Mouse (Mus musculus) stomach, embryonic 15.5 days (tissue): ENCODE results near the gene Pacs2. TPM values are rescaled to one million over a fixed set of nuclear protein-coding genes. Genes with fewer than 3 reads are reported as not detected.
A peak's percentile ranks its signal among the peaks of the same experiment; 100 is the strongest.

Source experiments
- ATAC-seq: fragments of 200-750 bp; cut with Nextera tagmentation; 2 replicates; pipeline ENCODE4 v1.8.0; 2017; ENCODE audit warnings: low read depth, moderate number of reproducible peaks, moderate TSS enrichment; ENCODE audit not compliant: insufficient read depth, low FRiP score
- H3K27ac ChIP-seq: fragments of 300-500 bp; sonication (generic); 2 replicates; pipeline ENCODE4 v1.5.1; 2015; ENCODE audit warnings: mild to moderate bottlenecking, inconsistent platforms
- H3K27me3 ChIP-seq: fragments of 300-500 bp; sonication (generic); replicated peaks from 2 replicates; pipeline ENCODE4 v1.6.1; 2015; ENCODE audit warnings: inconsistent platforms
- H3K36me3 ChIP-seq: fragments of 300-500 bp; sonication (generic); 2 replicates; pipeline ENCODE4 v1.6.1; 2015; ENCODE audit warnings: inconsistent platforms
- H3K4me1 ChIP-seq: fragments of 300-500 bp; sonication (generic); 2 replicates; pipeline ENCODE4 v1.6.1; 2015; ENCODE audit warnings: inconsistent platforms
- H3K4me2 ChIP-seq: fragments of 300-500 bp; sonication (generic); 2 replicates; pipeline ENCODE4 v1.6.1; 2015; ENCODE audit warnings: mild to moderate bottlenecking, inconsistent platforms
- H3K4me3 ChIP-seq: fragments of 300-500 bp; sonication (generic); replicated peaks from 2 replicates; pipeline ENCODE4 v1.5.1; 2015; ENCODE audit warnings: inconsistent platforms
- H3K9ac ChIP-seq: fragments of 300-500 bp; sonication (generic); 2 replicates; pipeline ENCODE4 v1.6.1; 2015; ENCODE audit warnings: inconsistent platforms
- H3K9me3 ChIP-seq: fragments of 300-500 bp; sonication (generic); 2 replicates; pipeline ENCODE4 v1.6.1; 2016; ENCODE audit warnings: inconsistent platforms
- WGBS: fragments of 180-500 bp; shearing (Covaris S2); methylation state at CpG from one replicate; pipeline ENCODE4 v1.1.7; 2015; 5-methylcytosine and 5-hydroxymethylcytosine counted together
- polyA plus RNA-seq: library from polyadenylated mRNA; unstranded; fragments of >200 nt; fragmentation: Nextera tagmentation; extraction: Ambion mirVana; gene quantifications from 2 replicates; pipeline ENCODE4 v1.2.1, GENCODE M21; 2015

Gene Pacs2
- polyA plus RNA-seq, 1 experiment from 2014 or later, result 12.1 TPM

DNA sequence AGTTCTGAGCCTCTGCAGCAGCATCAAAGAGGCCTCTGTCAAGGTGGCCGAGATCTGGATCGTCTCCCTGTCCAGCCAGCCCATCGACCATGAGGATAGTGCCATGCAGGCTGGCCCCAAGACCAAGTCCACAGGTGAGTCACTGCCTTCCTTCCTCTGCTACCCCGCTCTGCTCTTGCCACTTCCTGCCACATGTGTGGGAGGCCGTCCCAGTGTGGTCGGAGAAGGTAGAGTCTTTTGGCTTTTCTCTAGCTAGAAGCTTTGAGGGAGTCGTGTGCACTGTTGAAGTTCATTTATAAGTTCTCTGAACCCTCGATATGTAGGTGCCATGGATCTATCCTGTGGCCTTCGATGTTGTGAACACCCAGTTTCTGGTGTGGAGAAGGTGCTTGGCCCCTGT lies 35.5 kb downstream of the Pacs2 start:
- 85% methylated on average over 9 of the region's 9 CpGs for WGBS
- Histone ChIP-seq H3K36me3 (peaks cover 44% of the 10 kb centered on the region), H3K27me3 (no peaks in the 10 kb centered on the region), H3K27ac (no peak overlapping the region), H3K4me2 (no peak overlapping the region), H3K9me3 (no peaks in the 10 kb centered on the region), H3K4me3 (no peak overlapping the region), H3K9ac (no peak overlapping the region), H3K4me1 (no peaks in the 10 kb centered on the region)
- no peak for ATAC-seq

DNA sequence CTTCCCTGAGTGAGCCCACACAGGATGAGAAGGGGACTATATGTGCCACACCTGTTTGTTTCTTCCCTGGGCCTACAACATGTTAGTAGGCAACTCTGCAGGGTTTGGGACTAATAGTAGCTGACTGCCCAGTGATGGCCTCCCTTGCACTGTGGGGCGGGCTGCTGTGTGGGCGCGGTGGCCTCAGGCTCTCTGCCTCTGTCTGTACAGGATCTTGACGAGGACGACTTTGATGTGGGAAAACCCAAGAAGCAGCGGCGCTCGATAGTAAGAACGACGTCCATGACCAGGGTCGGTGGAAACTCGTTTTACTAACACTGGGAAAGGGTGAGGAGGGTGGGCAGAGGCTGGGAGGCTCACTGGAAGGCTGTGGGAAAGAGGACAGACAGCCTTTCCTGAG lies 36.4 kb downstream of the Pacs2 start:
- Histone ChIP-seq H3K4me3 (no peak overlapping the region), H3K27me3 (no peaks in the 10 kb centered on the region), H3K27ac (no peak overlapping the region), H3K9ac (no peak overlapping the region), H3K4me2 (no peak overlapping the region), H3K36me3 (peaks cover 40% of the 10 kb centered on the region), H3K9me3 (no peaks in the 10 kb centered on the region), H3K4me1 (no peaks in the 10 kb centered on the region)
- no peak for ATAC-seq
- 81% methylated on average over 12 of the region's 12 CpGs for WGBS

DNA sequence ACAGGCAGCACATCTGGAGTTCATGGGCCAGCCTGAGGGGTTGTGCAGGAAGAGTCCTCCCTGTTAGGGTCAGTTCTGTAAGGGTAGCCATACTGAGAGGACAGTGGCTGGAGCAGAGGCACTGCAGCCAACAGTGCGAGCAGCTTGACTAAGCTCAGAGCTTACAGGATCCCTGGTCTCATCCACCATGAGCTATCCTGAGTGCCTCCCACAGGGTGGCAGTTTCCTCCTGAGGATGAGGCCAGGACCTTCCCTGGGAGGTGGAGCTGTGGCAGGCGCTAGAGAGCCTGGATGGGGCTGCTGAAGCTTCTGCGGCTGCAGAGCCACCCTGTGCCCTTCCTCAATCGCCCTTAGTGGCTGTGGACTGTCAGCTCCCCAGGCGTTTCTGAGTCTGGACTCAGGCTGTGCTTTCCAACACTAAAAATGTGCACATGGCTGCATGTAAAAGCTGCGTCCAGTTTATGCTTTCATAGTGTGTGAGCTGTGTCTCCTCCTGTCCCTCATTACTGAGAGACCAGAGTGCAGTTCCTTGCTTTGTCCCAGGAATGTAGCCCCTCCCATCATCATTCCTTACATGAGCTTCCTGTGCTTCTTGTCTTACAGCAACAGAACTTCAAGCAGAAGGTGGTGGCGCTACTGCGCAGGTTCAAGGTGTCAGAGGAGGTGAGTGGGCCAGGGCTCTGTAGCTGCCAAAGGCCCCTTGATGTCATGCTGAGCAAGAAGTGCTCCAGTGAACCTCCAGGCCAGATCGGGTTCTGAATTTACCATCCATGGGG lies 37.5 kb downstream of the Pacs2 start:
- ATAC-seq, result no peak
- Histone ChIP-seq H3K9me3 (no peaks in the 10 kb centered on the region), H3K27ac (peak overlapping the region; percentile 40; the same call in 1 of the 2 replicates), H3K4me2 (no peak overlapping the region), H3K4me1 (no peaks in the 10 kb centered on the region), H3K9ac (no peak overlapping the region), H3K27me3 (no peaks in the 10 kb centered on the region), H3K4me3 (no peak overlapping the region), H3K36me3 (peaks cover 30% of the 10 kb centered on the region; the same call in 1 of the 2 replicates)
- 40% methylated on average over 9 of the region's 9 CpGs for WGBS

DNA sequence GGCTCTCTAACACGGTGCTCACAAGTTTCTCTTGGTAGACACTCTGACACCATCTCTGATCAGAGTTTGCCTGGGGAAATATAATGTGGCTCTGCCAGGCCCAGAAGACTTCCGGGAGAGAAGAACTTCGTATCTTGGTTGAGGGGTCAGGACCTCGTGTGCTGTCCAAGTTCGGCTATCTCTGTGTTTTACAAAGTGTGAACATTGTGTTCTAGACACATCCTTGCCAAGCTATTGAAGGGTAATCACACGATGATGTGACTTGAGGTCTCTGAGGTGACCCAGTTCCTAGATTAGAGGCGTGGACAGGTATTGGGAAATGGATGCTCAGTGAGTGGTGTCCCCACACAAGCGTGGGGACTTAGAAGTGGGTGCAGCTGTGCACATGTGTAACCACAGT lies 41.8 kb downstream of the Pacs2 start:
- 88% methylated on average over 8 of the region's 8 CpGs for WGBS
- no peak overlapping the region for H3K27ac ChIP-seq

DNA sequence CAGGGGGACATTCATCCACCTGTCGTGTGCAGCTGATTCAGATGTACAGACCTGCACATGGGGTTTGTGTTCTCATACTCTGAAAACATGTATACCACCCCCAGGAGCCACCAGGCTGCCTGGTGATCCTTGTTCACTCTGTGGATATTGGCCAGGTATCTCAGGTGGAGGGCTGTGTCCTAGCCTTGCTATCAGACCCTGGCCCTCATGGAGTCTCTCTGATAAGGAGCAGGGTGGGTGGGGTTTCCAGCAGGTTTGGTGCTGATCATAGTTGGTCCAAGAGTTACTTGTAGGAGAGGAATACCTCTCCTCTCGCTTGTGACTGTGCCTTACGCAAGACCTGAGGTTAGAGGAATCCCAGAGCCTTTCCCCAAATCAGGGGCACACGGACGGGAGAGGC lies 45.9 kb downstream of the Pacs2 start:
- Histone ChIP-seq H3K9me3 (no peaks in the 10 kb centered on the region), H3K4me2 (no peak overlapping the region), H3K9ac (no peak overlapping the region), H3K4me3 (no peak overlapping the region), H3K27me3 (no peaks in the 10 kb centered on the region), H3K27ac (no peak overlapping the region), H3K36me3 (peaks cover 49% of the 10 kb centered on the region), H3K4me1 (no peaks in the 10 kb centered on the region)
- 90% methylated on average over 5 of the region's 5 CpGs for WGBS
- ATAC-seq, result peak; percentile 53; the same call in 1 of the 2 replicates

More for the DNA sequence above, 41.8 kb downstream of the Pacs2 start:
- H3K4me2 ChIP-seq, result no peak overlapping the region
- H3K4me3 ChIP-seq, result no peak overlapping the region
- ATAC-seq, result no peak
- H3K9ac ChIP-seq, result no peak overlapping the region
- no peaks in the 10 kb centered on the region for H3K9me3 ChIP-seq
- H3K4me1 ChIP-seq, result no peaks in the 10 kb centered on the region
- peaks cover 45% of the 10 kb centered on the region for H3K36me3 ChIP-seq
- H3K27me3 ChIP-seq, result no peaks in the 10 kb centered on the region

DNA sequence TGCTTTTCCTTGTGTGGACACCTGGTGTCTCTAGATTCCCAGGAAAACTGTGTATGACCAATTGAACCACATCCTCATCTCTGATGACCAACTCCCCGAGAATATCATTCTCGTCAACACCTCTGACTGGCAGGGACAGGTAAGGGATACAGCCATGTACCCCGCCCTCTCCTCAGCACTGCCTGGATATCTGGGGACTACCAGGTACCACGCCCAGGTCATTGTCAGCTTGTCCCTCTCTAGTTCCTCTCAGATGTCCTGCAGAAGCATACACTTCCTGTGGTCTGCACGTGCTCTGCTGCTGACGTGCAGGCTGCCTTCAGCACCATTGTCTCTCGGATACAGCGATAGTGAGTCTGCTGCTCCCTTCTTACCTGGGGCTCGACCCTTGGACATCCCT lies 47.3 kb downstream of the Pacs2 start:
- peaks cover 54% of the 10 kb centered on the region for H3K36me3 ChIP-seq
- H3K9me3 ChIP-seq, result no peaks in the 10 kb centered on the region
- no peak overlapping the region for H3K4me3 ChIP-seq
- WGBS, result 78% methylated on average over 9 of the region's 9 CpGs
- no peaks in the 10 kb centered on the region for H3K4me1 ChIP-seq
- no peak overlapping the region for H3K9ac ChIP-seq
- no peak overlapping the region for H3K27ac ChIP-seq
- H3K4me2 ChIP-seq, result no peak overlapping the region
- no peak for ATAC-seq
- H3K27me3 ChIP-seq, result no peaks in the 10 kb centered on the region

DNA sequence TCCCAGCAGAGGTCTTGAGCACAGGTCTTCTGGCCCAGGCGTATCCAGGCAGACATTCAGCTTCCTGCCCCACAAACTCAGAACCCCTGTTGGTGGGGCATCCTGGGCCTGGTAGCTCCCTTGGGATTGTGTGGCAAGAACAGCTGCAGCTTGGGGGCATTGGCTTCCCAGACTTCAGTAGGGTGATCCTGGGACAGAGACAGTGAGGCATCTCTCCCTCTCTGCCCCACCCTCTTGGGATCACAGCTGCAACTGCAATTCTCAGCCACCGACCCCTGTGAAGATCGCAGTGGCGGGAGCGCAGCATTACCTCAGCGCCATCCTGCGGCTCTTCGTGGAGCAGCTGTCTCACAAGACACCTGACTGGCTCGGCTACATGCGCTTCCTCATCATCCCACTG lies 47.9 kb downstream of the Pacs2 start:
- Histone ChIP-seq H3K27ac (no peak overlapping the region), H3K36me3 (peaks cover 58% of the 10 kb centered on the region), H3K4me3 (no peak overlapping the region), H3K9me3 (no peaks in the 10 kb centered on the region), H3K9ac (no peak overlapping the region), H3K27me3 (no peaks in the 10 kb centered on the region), H3K4me1 (no peaks in the 10 kb centered on the region), H3K4me2 (no peak overlapping the region)
- WGBS, result 84% methylated on average over 10 of the region's 10 CpGs
- ATAC-seq, result no peak

DNA sequence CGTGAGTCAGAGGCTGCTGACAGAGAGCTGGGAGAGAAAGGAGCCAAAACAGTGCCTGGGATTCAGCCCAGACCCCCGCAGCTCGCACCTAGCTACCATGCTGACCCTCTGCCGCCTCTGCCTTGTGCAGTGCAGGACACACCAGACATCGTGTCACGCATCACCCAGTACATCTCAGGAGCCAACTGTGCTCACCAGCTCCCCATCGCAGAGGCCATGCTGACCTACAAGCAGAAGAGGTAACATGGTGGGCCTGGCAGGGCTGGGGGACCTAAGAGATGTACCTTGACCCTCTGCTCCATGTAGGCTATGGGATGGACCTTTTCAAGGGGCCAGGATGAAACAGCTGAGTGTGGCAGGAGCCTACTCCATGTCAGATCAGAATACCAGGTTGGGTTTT lies 49.4 kb downstream of the Pacs2 start:
- Histone ChIP-seq H3K36me3 (peaks cover 47% of the 10 kb centered on the region), H3K4me1 (no peaks in the 10 kb centered on the region), H3K27ac (no peak overlapping the region), H3K9ac (no peak overlapping the region), H3K27me3 (no peaks in the 10 kb centered on the region), H3K9me3 (no peaks in the 10 kb centered on the region), H3K4me2 (no peak overlapping the region), H3K4me3 (no peak overlapping the region)
- 93% methylated on average over 7 of the region's 7 CpGs for WGBS
- ATAC-seq, result no peak

DNA sequence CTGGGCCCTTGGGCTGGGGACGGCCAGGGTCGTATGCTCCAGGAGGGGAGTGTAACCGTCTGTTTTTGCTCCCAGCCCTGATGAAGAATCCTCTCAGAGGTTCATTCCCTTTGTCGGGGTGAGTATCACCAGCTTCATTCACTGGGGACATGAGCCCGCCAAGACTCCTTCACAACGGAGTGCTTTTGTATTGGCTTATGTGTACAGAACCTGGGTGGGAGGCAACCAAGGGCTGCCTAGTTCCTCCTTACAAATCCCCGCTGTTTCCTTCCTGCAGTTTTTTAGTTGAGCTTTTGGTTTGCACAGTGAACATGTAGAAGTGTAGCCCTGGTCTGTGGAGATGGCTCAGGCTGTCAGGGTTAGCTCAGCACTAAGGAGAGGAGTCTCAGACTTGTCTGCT lies 53.7 kb downstream of the Pacs2 start:
- Histone ChIP-seq H3K27ac (no peak overlapping the region), H3K4me3 (no peak overlapping the region), H3K9me3 (no peaks in the 10 kb centered on the region), H3K36me3 (peaks cover 32% of the 10 kb centered on the region), H3K9ac (no peak overlapping the region), H3K27me3 (no peaks in the 10 kb centered on the region), H3K4me1 (no peaks in the 10 kb centered on the region), H3K4me2 (no peak overlapping the region)
- ATAC-seq, result no peak
- WGBS, result 88% methylated on average over 7 of the region's 7 CpGs

DNA sequence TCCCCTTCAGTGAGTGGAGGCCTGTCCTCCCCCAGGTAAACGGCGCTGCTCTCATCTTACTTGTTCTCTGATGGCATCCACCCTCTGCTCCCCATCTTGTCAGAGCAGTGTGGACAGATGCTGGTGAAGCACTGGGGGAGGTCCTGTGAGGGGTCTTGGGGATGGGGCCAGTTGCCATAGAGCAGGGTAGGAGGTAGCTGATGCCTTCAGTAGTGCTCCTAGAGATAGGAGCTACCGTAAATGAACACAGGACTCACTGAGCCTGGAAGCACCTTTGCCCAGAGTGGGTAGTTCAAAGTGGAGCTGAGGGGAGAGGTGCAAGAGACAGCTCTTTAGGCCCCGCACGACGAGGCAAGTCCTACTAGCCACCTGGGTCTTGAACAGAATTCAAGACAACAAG lies 55.1 kb downstream of the Pacs2 start:
- Histone ChIP-seq H3K4me1 (peaks cover 9% of the 10 kb centered on the region), H3K4me2 (no peak overlapping the region), H3K4me3 (no peak overlapping the region), H3K27ac (no peak overlapping the region), H3K27me3 (no peaks in the 10 kb centered on the region), H3K36me3 (peaks cover 23% of the 10 kb centered on the region), H3K9me3 (no peaks in the 10 kb centered on the region), H3K9ac (no peak overlapping the region)
- WGBS, result 97% methylated on average over 6 of the region's 6 CpGs
- no peak for ATAC-seq

DNA sequence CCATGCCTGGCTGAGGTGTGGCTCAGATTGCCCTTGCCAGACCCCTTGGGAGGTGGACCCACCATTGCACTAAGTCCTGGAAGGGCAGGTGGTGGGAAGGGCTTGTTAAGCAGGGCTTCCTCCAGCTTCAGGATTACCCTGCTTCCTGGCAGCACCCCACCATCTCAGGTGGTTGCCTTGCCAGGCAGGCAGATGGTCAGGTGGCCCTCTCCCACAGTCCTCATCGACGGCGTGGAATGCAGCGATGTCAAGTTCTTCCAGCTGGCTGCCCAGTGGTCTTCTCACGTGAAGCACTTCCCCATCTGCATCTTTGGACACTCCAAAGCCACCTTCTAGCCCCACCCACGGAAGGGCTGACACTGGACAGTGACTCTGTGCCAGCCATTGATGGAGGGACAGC lies 57.0 kb downstream of the Pacs2 start:
- no peak for ATAC-seq

DNA sequence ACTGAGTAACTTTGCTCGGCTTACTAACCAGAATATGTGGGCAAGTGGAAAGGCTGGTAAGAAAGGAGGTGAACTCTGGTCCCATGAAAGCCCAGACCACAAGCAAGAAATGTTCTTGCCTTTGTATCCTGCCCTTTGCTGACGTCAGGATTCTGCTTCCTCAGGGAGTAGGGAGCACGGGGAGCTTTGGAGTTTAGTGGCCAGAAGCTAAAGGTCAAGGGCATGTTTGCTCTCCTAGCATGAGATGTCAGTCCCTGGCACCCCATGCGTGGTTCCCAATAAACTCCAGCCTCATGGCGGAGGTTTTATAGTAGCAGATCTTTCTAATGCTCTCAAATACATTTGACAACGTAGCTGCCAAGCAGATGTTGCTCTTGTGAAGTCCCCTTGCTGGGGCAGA lies 57.5 kb downstream of the Pacs2 start:
- Histone ChIP-seq H3K4me1 (peaks cover 19% of the 10 kb centered on the region), H3K4me3 (no peak overlapping the region), H3K27me3 (no peaks in the 10 kb centered on the region), H3K4me2 (no peak overlapping the region), H3K36me3 (peaks cover 18% of the 10 kb centered on the region), H3K27ac (no peak overlapping the region), H3K9ac (no peak overlapping the region), H3K9me3 (no peaks in the 10 kb centered on the region)
- WGBS, result 81% methylated on average over 6 of the region's 6 CpGs
- ATAC-seq, result no peak

More for the DNA sequence above, 57.0 kb downstream of the Pacs2 start:
- no peaks in the 10 kb centered on the region for H3K27me3 ChIP-seq
- no peak overlapping the region for H3K27ac ChIP-seq
- peaks cover 19% of the 10 kb centered on the region for H3K4me1 ChIP-seq
- H3K9ac ChIP-seq, result no peak overlapping the region
- no peaks in the 10 kb centered on the region for H3K9me3 ChIP-seq
- H3K4me2 ChIP-seq, result no peak overlapping the region
- H3K4me3 ChIP-seq, result no peak overlapping the region
- WGBS, result 80% methylated on average over 6 of the region's 6 CpGs
- peaks cover 18% of the 10 kb centered on the region for H3K36me3 ChIP-seq
